Mouse (Mus musculus) C2C12 (cell line): Measurements from ENCODE around the gene Cnn3.

Experiments
- CTCF ChIP-seq: IDR thresholded peaks from one replicate; pipeline ENCODE4 v1.5.1; 2011; ENCODE audit not compliant: control insufficient read depth, insufficient read depth, insufficient read length
- MYOD1 ChIP-seq: IDR thresholded peaks from one replicate; pipeline ENCODE4 v1.6.1; 2011; ENCODE audit warnings: low read depth; ENCODE audit not compliant: control insufficient read depth, insufficient read length

GRCm38 (mm10) chr3:121442288-121442687 is 16.0 kb downstream of the Cnn3 start:
- TF ChIP-seq MYOD1 (no peak), CTCF (no peak)
